Mouse (Mus musculus) small intestine, adult 2 months (tissue): ENCODE data around the gene Asb7. TPM values are rescaled to one million over a fixed set of nuclear protein-coding genes. Genes with fewer than 3 reads are reported as not detected.
A peak's percentile ranks its signal among the peaks of the same experiment; 100 is the strongest.

Experiments used
- H3K27ac ChIP-seq: fragments of 200-500 bp; 2 replicates; pipeline ENCODE4 v1.5.1; 2012; ENCODE audit warnings: low read depth, low read length, control low read depth, inconsistent platforms; ENCODE audit not compliant: insufficient read depth
- H3K27me3 ChIP-seq: fragments of 200-500 bp; 2 replicates; pipeline ENCODE4 v1.6.1; 2012; ENCODE audit warnings: mild to moderate bottlenecking, moderate library complexity, low read length, inconsistent platforms; ENCODE audit not compliant: control insufficient read depth, insufficient read depth
- H3K36me3 ChIP-seq: fragments of 200-500 bp; 2 replicates; pipeline ENCODE4 v1.6.1; 2012; ENCODE audit warnings: mild to moderate bottlenecking, low read length, control low read depth, inconsistent platforms; ENCODE audit not compliant: control insufficient read depth, insufficient read depth
- H3K4me1 ChIP-seq: fragments of 200-500 bp; 2 replicates; pipeline ENCODE4 v1.6.1; 2012; ENCODE audit warnings: low read length, inconsistent platforms, mixed read lengths; ENCODE audit not compliant: control insufficient read depth, insufficient read depth, insufficient read length
- H3K4me3 ChIP-seq: fragments of 200-500 bp; 2 replicates; pipeline ENCODE4 v1.5.1; 2012; ENCODE audit warnings: low read depth, mild to moderate bottlenecking, control low read depth, inconsistent platforms, low read length, moderate library complexity
- CTCF ChIP-seq: fragments of 200-500 bp; IDR thresholded peaks from 2 replicates; pipeline ENCODE4 v1.5.1; 2012; ENCODE audit warnings: low read depth, mild to moderate bottlenecking, control low read depth, inconsistent platforms, low read length, moderate library complexity, mixed read lengths; ENCODE audit not compliant: insufficient replicate concordance, insufficient read length; ENCODE audit errors: extremely low read depth
- POLR2A ChIP-seq: fragments of 200-500 bp; IDR thresholded peaks from 2 replicates; pipeline ENCODE4 v1.6.1; 2012; ENCODE audit warnings: low read depth, mild to moderate bottlenecking, control low read depth, inconsistent platforms, low read length, moderate library complexity
- WGBS: fragments of 180-500 bp; shearing (Covaris S2); methylation state at CpG from one replicate; pipeline ENCODE4 v1.1.7; 2018; 5-methylcytosine and 5-hydroxymethylcytosine counted together
- polyA plus RNA-seq: library from polyadenylated mRNA; depleted of rRNA; stranded (reverse); fragments of >200 nt; gene quantifications from 2 replicates; pipeline ENCODE4 v1.2.3, GENCODE M21; 2012; rRNA removed

Gene Asb7
- polyA plus RNA-seq, result 2.1 and 2.8 TPM in 2 replicates

DNA sequence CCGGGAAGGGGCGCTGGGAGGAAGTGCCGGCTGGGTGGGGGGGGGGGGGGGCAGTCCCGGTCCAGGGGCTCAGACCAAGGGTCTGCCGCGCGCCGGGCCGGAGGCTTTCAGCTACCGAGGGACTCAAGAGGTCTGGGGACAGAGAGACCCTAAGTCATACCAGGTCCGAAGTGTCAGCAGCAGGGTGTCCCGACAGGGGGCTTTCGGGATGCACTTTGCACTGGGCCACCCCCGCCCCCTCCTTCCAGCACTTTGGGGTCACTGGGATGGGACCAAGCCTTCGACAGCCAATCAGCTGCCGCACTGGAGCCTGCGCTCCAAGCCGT is at the start of gene Asb7:
Asb7 (minus strand) TSS at position 303 of the 326 bp plus-strand sequence.
- Histone ChIP-seq H3K4me1 (peaks cover 4% of the 10 kb centered on the region; the same call in 1 of the 2 replicates), H3K27me3 (no peaks in the 10 kb centered on the region), H3K4me3 (peak within 1 kb of the TSS; percentile 89), H3K27ac (peak within 1 kb of the TSS; percentile 51), H3K36me3 (0 out of 2 replicates have a peak, but pooled peaks cover 1% of the 10 kb centered on the region)
- TF ChIP-seq POLR2A (peak; percentile 41; the same call in 1 of the 2 replicates), CTCF (no peak)
- WGBS, result 0% methylated on average over 18 of the region's 18 CpGs

GRCm38 (mm10) chr7:66737418-66737817 is 48.0 kb upstream of the Asb7 start:
- Histone ChIP-seq H3K27ac (no peak overlapping the region), H3K4me3 (no peak overlapping the region), H3K27me3 (no peaks in the 10 kb centered on the region), H3K4me1 (no peaks in the 10 kb centered on the region), H3K36me3 (no peaks in the 10 kb centered on the region)
- WGBS, result 81% methylated on average over 4 of the region's 4 CpGs
- no peak for TF ChIP-seq POLR2A
- no peak for TF ChIP-seq CTCF

DNA sequence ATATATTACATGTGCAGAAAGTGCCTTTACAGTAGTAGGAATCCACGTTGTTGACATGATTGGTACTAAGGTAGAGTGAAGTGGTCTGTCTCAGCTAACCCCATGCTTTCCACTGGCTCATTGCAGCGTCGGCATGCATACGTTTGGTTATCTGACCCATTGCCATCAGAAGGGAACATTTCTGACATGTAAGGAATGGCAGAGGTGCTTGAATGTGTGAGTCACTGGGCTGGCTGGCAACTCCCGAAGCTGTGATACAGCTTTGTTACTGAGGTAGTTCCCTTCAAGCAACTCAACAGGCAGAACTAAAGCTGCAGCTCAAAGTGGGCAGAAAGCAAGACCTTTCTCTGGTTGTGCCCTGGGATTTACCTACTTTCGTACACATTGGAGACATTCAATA is 45.6 kb upstream of the Asb7 start:
- Histone ChIP-seq H3K36me3 (no peaks in the 10 kb centered on the region), H3K4me1 (no peaks in the 10 kb centered on the region), H3K27ac (no peak overlapping the region), H3K4me3 (no peak overlapping the region), H3K27me3 (no peaks in the 10 kb centered on the region)
- 87% methylated on average over 6 of the region's 6 CpGs for WGBS
- TF ChIP-seq CTCF (no peak), POLR2A (no peak)

GRCm38 (mm10) chr7:66734466-66734865 is 45.1 kb upstream of the Asb7 start:
- Histone ChIP-seq H3K4me1 (no peaks in the 10 kb centered on the region), H3K27ac (no peak overlapping the region), H3K27me3 (no peaks in the 10 kb centered on the region), H3K4me3 (no peak overlapping the region), H3K36me3 (no peaks in the 10 kb centered on the region)
- TF ChIP-seq POLR2A (no peak), CTCF (no peak)
- 95% methylated on average over 4 of the region's 4 CpGs for WGBS

DNA sequence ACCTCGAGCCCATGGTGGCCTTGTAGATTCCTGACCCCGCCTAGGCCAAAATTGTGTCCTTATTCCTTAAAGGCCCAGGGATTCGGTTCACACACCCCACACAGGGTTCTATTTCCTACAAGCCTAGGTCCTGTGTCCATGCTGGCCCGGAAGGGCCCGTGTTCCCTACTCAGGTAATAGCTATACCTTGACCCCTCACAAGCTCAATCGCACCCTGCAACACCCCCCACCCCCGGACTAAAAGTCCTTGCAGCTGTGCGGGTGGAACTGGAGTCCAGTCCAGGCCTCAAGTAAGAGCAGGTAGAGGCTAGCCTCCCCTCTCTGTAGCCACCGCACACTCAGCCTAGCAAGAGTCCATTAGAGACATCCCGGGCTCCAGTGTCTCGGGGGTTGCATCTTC is 44.5 kb upstream of the Asb7 start:
- Histone ChIP-seq H3K36me3 (no peaks in the 10 kb centered on the region), H3K27ac (no peak overlapping the region), H3K27me3 (no peaks in the 10 kb centered on the region), H3K4me1 (no peaks in the 10 kb centered on the region), H3K4me3 (no peak overlapping the region)
- 91% methylated on average over 11 of the region's 11 CpGs for whole genome bisulfite sequencing
- TF ChIP-seq CTCF (no peak), POLR2A (no peak)

DNA sequence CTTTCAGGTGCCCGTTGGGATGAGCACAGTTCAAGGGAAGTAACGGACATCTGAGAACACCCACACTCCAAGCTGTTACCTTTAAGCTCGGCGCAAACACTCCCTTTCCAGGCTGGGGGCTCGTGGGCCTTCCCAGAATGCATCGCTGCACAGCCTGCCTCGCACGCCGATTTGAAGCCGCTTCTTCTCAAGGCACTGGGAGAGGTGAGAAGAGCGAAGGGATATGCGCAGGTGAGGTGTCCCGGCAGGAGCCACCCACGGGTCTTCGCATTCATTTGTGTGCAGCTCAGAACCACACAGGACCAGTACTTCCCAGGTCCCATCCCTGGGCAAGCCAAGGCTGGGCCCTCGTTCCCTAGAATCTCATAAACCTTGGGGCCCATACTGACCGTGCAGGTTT is 44.0 kb upstream of the Asb7 start:
- Histone ChIP-seq H3K27me3 (no peaks in the 10 kb centered on the region), H3K4me3 (no peak overlapping the region), H3K4me1 (no peaks in the 10 kb centered on the region), H3K27ac (no peak overlapping the region), H3K36me3 (no peaks in the 10 kb centered on the region)
- TF ChIP-seq CTCF (no peak), POLR2A (no peak)
- WGBS, result 92% methylated on average over 17 of the region's 17 CpGs

GRCm38 (mm10) chr7:66729232-66729631 is 39.8 kb upstream of the Asb7 start:
- Histone ChIP-seq H3K27me3 (no peaks in the 10 kb centered on the region), H3K27ac (no peak overlapping the region), H3K4me3 (no peak overlapping the region), H3K4me1 (no peaks in the 10 kb centered on the region), H3K36me3 (no peaks in the 10 kb centered on the region)
- TF ChIP-seq CTCF (no peak), POLR2A (no peak)
- 80% methylated on average over 2 of the region's 2 CpGs for WGBS

GRCm38 (mm10) chr7:66728072-66728471 is 38.7 kb upstream of the Asb7 start:
- 92% methylated on average over 6 of the region's 6 CpGs for WGBS
- Histone ChIP-seq H3K27ac (no peak overlapping the region), H3K27me3 (no peaks in the 10 kb centered on the region), H3K36me3 (no peaks in the 10 kb centered on the region), H3K4me1 (no peaks in the 10 kb centered on the region), H3K4me3 (no peak overlapping the region)
- TF ChIP-seq CTCF (no peak), POLR2A (no peak)
